Mouse (Mus musculus) brain, embryonic 14.5 days (tissue): ENCODE results near the gene Sox5.

ENCODE experiments used
- CTCF ChIP-seq: fragments of 200-500 bp; IDR thresholded peaks from 2 replicates; pipeline ENCODE4 v1.5.1; 2012; ENCODE audit warnings: inconsistent platforms, mild to moderate bottlenecking, moderate library complexity, borderline replicate concordance; ENCODE audit not compliant: insufficient read depth, insufficient read length; ENCODE audit errors: extremely low read depth
- POLR2A ChIP-seq: fragments of 200-500 bp; IDR thresholded peaks from 2 replicates; pipeline ENCODE4 v1.6.1; 2012; ENCODE audit warnings: mild to moderate bottlenecking, inconsistent platforms, borderline replicate concordance; ENCODE audit not compliant: poor library complexity, insufficient read depth, insufficient read length, severe bottlenecking; ENCODE audit errors: extremely low read depth

DNA sequence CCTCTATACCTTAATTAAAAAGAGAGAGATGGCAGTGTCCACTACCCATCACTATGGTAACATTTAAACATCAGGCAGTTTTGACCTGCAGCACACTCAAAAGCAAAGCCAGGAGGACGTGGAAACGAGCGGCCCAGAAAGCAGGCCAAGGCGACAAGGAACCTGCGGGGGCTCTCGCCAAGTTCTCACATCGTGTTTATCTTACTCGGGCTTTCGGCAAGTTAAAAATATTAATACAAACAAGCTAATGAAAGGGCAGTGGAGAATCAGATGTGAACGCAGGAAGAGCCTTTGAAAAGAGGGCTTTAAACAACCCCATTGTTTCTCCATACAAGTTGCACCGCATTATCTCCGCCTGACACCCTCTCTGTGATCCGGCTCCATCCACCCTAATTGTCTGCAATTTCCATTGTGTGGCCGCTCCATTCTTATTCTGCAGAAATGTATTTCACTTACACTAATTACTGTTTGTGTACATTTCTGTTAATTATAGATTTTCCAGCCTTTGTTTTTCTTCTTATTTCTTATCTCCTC is 444.3 kb downstream of the Sox5 start:
- no peak for TF ChIP-seq POLR2A
- TF ChIP-seq CTCF = no peak
